Mouse (Mus musculus) spleen, adult 2 months (tissue): ENCODE measurements around the gene Nphp4. TPM values are rescaled to one million over a fixed set of nuclear protein-coding genes. Genes with fewer than 3 reads are reported as not detected.

Experiments
- DNase-seq, 2 experiments: peaks; one replicate each; pipeline versions ENCODE4 v3.0.0 to v3.0.0-alpha.2; 2012 to 2021; ENCODE audit warnings: low spot score in 2 of 2, low read depth in 1 of 2
- H3K27ac ChIP-seq: fragments of 200-500 bp; 2 replicates; pipeline ENCODE4 v1.5.1; 2012; ENCODE audit warnings: low read length, inconsistent platforms; ENCODE audit not compliant: insufficient read depth
- H3K27me3 ChIP-seq: fragments of 200-500 bp; 2 replicates; pipeline ENCODE4 v1.6.1; 2012; ENCODE audit warnings: mild to moderate bottlenecking, moderate library complexity, low read length, inconsistent platforms; ENCODE audit not compliant: control insufficient read depth, insufficient read depth
- H3K36me3 ChIP-seq: fragments of 200-500 bp; 2 replicates; pipeline ENCODE4 v1.6.1; 2012; ENCODE audit warnings: mild to moderate bottlenecking, low read length, inconsistent platforms; ENCODE audit not compliant: control insufficient read depth, insufficient read depth
- H3K4me1 ChIP-seq: fragments of 200-500 bp; 2 replicates; pipeline ENCODE4 v1.6.1; 2011; ENCODE audit warnings: inconsistent platforms; ENCODE audit not compliant: control insufficient read depth, insufficient read depth, insufficient read length
- H3K4me3 ChIP-seq: fragments of 200-500 bp; 2 replicates; pipeline ENCODE4 v1.5.1; 2011; ENCODE audit warnings: mild to moderate bottlenecking, inconsistent platforms; ENCODE audit not compliant: insufficient read depth, insufficient read length; ENCODE audit errors: extremely low read depth
- CTCF ChIP-seq: fragments of 200-500 bp; IDR thresholded peaks from 2 replicates; pipeline ENCODE4 v1.5.1; 2011; ENCODE audit warnings: mild to moderate bottlenecking, inconsistent platforms; ENCODE audit not compliant: insufficient read depth, insufficient read length, insufficient replicate concordance; ENCODE audit errors: extremely low read depth
- POLR2A ChIP-seq: fragments of 200-500 bp; IDR thresholded peaks from 2 replicates; pipeline ENCODE4 v1.6.1; 2011; ENCODE audit warnings: low read depth, low read length, inconsistent platforms
- WGBS: fragments of 180-500 bp; shearing (Covaris S2); methylation state at CpG from one replicate; pipeline ENCODE4 v1.1.7; 2018; 5-methylcytosine and 5-hydroxymethylcytosine counted together
- polyA plus RNA-seq: library from polyadenylated mRNA; depleted of rRNA; stranded (reverse); fragments of >200 nt; gene quantifications from 2 replicates; pipeline ENCODE4 v1.2.3, GENCODE M21; 2012

Nphp4 gene
- polyA plus RNA-seq, 1 experiment, result 1.2 TPM

DNA sequence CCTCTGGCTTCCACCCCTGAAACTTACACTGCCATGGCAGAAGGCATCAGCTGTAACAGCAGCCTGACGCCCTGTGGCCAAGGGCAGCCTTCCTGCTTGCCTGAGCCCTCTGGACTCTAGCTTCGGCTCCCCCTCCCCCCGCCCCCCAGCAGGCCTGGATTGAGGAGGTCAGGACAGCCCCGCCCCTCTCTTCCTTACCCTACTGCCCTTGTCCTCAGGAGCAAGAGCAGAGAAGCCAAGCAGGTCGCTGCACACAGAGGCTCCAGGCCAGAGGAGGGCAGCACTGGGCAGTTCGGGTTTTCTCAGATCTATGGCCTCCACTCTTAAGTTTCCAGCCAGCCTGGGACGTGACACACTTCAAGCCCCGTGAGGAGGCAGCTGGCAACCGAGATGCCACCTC, 64.7 kb downstream of the Nphp4 start:
- Histone ChIP-seq H3K36me3 (no peaks in the 10 kb centered on the region), H3K27me3 (no peaks in the 10 kb centered on the region), H3K4me1 (no peaks in the 10 kb centered on the region), H3K4me3 (no peak overlapping the region), H3K27ac (no peak overlapping the region)
- WGBS, result 70% methylated on average over 8 of the region's 9 CpGs
- no peak for TF ChIP-seq POLR2A
- no peak for TF ChIP-seq CTCF
- DNase-seq, result no peak

DNA sequence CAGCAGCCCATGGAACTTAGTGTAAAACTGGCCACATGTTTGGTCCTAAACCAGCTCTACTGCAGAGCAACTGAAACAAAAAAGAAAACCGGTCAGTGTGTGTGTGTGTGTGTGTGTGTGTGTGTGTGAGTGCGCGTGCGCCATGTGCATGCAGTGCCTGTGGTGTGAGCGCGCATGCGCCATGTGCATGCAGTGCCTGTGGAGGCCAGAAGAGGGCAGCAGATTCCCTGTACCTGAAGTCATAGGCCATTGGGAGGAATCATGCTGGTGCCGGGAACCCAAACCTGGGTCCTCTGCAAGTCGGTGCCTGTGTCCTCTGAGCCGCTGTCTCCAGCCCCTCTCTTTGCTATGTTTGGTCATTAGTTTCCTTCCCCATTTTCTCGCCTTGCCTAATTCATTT, 65.9 kb downstream of the Nphp4 start:
- DNase-seq, result no peak
- no peaks in the 10 kb centered on the region for H3K36me3 ChIP-seq
- H3K4me1 ChIP-seq, result no peaks in the 10 kb centered on the region
- WGBS, result 93% methylated on average over 11 of the region's 11 CpGs
- H3K4me3 ChIP-seq, result no peak overlapping the region
- H3K27me3 ChIP-seq, result no peaks in the 10 kb centered on the region
- TF ChIP-seq POLR2A (no peak), CTCF (no peak)
- no peak overlapping the region for H3K27ac ChIP-seq

DNA sequence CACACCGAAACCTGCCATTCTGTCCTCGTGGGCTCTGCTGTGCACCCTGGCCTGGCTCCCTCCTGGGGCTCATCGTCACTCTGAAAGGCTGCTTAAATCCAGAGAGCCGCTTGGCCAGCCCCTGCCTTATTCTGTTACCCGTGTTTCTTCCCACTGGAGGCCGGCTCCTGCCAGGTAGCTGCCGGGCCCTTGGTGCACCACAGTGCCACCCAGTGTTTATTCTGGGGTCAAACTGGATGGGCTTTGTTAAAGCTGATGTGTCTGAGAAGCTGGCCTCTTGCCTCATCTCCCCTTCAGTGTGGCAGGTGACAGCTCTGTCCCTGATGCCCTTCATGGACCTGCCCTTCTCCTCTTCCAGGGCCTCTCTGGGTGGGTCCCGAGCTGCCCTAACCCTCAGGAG, 70.0 kb downstream of the Nphp4 start:
- TF ChIP-seq CTCF (no peak), POLR2A (no peak)
- Histone ChIP-seq H3K4me1 (no peaks in the 10 kb centered on the region), H3K36me3 (no peaks in the 10 kb centered on the region), H3K4me3 (no peak overlapping the region), H3K27ac (no peak overlapping the region), H3K27me3 (no peaks in the 10 kb centered on the region)
- WGBS, result 72% methylated on average over 8 of the region's 8 CpGs
- no peak for DNase-seq

DNA sequence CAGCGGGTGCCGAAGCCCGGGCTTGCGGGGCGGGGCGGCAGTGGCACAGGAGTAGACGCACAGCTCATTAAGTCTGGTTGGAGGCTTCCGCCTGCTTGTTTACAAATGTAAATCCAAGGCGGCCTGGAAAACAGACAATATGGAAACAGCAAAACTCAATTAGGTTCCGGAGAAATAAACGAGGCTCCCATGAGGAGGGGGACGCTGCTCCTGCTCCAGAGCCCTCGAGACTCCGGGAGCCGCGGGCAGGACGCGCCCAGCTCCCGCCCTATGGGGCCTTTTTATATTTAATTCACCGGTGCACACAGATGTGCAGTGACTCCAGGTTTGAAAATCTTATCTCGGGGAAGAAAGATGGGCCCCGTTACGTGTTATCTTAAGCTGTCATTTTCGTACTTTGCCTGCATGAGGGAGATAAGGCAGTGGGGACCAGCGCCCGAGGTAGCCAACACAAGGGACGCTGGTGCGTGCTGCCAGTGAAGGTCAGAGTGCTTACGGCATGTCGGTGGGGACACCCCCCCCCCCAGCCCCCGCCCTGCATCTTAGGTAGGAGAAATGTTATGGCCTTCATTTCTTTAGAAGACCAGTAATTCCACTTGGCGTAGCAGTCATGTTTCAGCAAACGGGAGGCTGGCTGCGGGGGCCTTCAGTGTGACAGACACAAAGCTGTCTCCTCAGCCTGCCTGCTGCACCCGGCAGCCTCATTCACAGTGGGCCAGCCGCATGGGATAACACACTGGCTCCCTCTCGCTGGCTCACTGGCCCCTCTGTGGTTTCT, 71.6 kb downstream of the Nphp4 start:
- no peak overlapping the region for H3K27ac ChIP-seq
- no peaks in the 10 kb centered on the region for H3K36me3 ChIP-seq
- H3K4me3 ChIP-seq, result no peak overlapping the region
- no peaks in the 10 kb centered on the region for H3K27me3 ChIP-seq
- WGBS, result 76% methylated on average over 37 of the region's 37 CpGs
- DNase-seq, result no peak
- no peaks in the 10 kb centered on the region for H3K4me1 ChIP-seq
- TF ChIP-seq CTCF, result no peak
- no peak for TF ChIP-seq POLR2A

- no peak for TF ChIP-seq CTCF
- TF ChIP-seq POLR2A, result no peak
- DNase-seq, result no peak
- Histone ChIP-seq H3K4me3 (no peak overlapping the region), H3K27ac (no peak overlapping the region), H3K4me1 (no peaks in the 10 kb centered on the region), H3K36me3 (no peaks in the 10 kb centered on the region), H3K27me3 (no peaks in the 10 kb centered on the region)
- 88% methylated on average over 18 of the region's 18 CpGs for WGBS
Measured at GRCm38 (mm10) chr4:152549507-152550202, 73.1 kb downstream of the Nphp4 start.

GRCm38 (mm10) chr4:152550203-152550549, 73.7 kb downstream of the Nphp4 start:
- DNase-seq, result no peak

DNA sequence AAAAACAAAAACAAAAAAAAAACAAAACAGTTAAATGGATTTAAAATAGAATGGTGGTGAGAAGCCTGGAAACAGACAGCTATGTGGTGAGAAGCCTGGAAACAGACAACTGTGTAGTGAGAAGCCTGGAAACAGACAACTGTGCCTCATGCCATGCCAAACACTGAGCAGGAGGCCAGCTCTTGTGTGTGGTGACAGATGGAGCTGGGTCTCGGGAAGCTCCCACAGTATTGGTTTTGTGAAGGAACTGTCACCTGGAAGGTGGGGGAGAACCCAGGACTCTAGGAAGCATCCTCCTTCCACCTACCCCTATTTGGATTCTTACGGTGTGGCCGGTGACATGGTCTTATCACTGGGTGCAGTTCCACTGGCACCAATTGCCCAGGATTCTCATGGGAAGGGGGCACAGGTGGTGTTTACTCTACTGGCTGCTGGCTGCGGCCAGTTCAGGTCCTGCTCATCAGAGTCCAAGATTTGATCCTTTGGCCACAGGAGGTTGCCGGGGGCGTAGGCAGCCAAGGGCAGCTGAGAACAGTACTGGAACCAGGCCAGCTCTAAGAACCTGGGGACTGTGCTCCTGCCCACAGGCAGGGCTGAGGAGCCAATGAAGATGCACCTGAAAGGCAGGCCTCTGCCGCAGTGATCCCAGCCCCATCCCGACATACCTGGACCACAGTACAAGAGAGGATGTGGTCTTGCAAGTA, 77.2 kb downstream of the Nphp4 start:
- TF ChIP-seq CTCF (no peak), POLR2A (no peak)
- H3K27me3 ChIP-seq, result no peaks in the 10 kb centered on the region
- H3K4me3 ChIP-seq, result no peak overlapping the region
- DNase-seq, result no peak
- H3K4me1 ChIP-seq, result no peaks in the 10 kb centered on the region
- no peaks in the 10 kb centered on the region for H3K36me3 ChIP-seq
- H3K27ac ChIP-seq, result no peak overlapping the region
- 93% methylated on average over 8 of the region's 8 CpGs for WGBS

More at GRCm38 (mm10) chr4:152550203-152550549, 73.7 kb downstream of the Nphp4 start:
- 89% methylated on average over 6 of the region's 6 CpGs for WGBS
- TF ChIP-seq CTCF (no peak), POLR2A (no peak)
- Histone ChIP-seq H3K27me3 (no peaks in the 10 kb centered on the region), H3K27ac (no peak overlapping the region), H3K36me3 (no peaks in the 10 kb centered on the region), H3K4me1 (no peaks in the 10 kb centered on the region), H3K4me3 (no peak overlapping the region)
